Mouse (Mus musculus) retina, postnatal 1 day (tissue): ENCODE results near the gene Vmn2r27.
A peak's percentile ranks its signal among the peaks of the same experiment; 100 is the strongest.

Experiments
- DNase-seq: peaks from one replicate; pipeline ENCODE4 v3.0.0-alpha.2; 2012

Gene Vmn2r27

DNA sequence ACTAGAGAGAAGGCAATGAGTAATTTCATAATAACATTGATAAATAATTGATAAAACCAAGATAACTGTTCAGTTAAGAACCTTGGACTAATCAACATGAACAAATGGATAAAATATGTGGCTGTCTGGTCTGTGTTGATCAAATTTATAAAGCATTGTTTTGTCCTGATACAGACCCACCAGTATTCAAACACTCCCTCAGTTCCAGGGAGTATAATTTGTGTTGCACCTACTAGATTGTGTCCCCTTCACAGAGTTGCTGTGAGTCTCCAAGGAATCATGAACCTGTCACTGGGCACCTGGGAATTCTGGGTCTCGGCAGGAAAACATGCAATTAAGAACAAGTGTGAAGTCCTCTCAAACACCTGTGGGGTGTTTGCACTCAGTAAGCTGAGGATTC is at the start of gene Vmn2r27:
Vmn2r27 (minus strand) TSS at position 101 of the 400 bp plus-strand sequence.
- DNase-seq = no peak

- DNase-seq = no peak
Measured at GRCm38 (mm10) chr6:124278291-124278690, 46.6 kb upstream of the Vmn2r27 start.

DNA sequence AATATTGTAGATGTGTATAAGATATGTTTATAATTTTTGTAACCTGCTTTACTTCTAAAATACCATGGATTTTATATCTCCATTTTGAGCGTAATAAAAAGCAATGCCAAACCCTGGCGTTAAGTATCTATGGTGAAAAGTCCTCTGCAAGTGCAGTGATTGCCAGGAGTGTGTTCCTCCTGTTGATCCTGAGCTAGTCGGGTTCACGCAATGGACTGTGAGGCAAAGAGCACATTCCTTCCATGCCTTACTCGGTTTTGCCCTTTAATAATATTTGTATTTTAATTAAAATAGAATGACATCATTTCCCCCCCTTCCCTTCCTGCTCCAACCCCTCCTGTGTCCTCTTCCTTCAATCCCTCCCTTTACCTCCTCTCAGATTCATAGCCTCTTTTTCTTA is 46.0 kb upstream of the Vmn2r27 start:
- no peak for DNase-seq

- DNase-seq = no peak
Measured at GRCm38 (mm10) chr6:124273231-124273880, 41.7 kb upstream of the Vmn2r27 start.

DNA sequence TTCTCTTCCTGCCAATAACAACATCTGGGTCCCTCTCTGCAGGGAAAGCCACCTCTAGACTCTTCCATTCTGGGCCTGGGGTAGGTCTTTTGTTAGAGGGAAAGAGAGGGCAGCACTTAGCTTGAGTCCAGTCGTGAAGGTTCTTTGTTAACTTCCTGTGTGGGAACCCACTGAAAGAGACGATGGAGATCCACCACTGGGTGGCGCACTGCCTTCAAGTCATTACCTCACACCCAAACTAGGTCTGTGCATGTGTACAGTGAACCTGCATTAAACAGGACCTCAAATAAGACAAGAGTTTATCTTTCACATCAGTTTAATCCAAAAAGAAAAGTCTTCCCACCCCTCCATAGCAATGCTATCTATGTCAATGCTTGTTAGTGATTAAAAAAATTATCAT is 31.0 kb upstream of the Vmn2r27 start:
- DNase-seq = peak; percentile 71

DNA sequence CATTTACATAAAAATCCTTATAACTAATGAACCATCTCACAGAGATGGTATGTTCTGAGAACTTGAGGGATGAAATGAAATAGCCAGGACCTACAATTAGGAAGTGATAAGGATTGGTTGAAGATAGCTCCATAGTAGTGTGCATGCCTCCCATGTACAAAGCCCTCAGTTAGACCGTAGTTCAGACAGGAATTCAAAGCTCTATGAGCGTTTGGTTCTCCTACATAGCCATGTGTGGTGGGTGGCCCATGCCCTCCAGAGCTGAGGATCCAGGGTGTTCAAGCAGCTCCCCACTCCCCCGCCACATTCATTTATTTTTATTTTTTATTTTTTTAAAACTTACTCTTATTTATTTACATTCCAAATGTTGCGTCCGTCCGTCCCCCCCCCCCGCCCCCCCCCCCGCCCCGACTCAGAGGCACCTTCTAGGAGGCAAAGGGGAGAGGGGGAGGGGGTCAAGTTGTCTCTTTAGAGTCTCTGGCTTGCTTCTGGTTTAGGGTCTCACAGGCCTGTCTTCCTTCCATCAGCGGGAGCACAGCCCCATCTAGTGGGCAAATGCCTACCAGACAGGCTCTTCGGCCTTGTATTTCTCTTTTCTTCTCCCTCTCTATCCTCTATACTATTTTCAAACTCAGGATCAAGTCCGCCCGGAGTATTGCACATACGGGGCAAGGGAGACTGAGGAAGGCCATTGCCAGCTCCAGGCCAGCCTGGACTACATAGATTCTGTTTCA is 28.7 kb upstream of the Vmn2r27 start:
- DNase-seq = peak; percentile 84

DNA sequence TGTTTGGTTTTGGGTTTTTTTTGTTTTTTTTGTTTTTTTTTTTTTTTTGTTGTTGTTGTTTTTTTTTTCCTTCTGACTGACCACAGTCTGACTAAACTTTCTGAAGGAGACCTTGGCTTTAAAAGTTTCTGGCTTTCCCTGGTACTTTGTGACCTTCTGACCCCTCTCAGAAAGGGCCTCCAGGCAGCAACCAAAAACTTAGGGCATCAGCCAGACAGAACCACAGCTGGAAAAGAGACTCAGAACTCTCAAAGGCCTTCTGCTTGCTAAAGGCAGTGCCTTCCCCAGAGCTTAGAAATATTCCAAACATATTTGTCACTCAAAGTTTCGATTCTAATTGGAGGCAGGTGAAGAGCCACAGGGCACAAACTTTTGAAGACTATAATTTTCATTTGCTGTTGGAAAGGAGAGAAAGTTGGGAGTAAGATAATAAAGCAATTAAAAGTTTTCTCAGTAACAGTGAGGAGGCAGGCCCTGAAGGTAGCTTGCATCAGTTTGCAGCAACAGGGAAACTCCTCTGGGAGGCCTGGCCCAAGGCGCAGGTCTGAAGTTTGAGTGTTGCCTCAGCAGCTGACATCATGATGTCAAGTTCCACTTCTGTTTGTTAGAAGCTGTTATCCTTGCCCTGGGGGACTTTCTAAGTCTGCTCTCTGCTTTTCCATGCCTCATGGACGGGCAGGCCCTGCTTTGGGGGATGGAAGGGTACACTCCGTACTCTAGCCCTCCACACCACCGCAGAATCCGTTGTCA is 24.2 kb upstream of the Vmn2r27 start:
- DNase-seq = no peak

- no peak for DNase-seq
Measured at GRCm38 (mm10) chr6:124202116-124202515, 29.5 kb downstream of the Vmn2r27 start.

GRCm38 (mm10) chr6:124168499-124169257 is 63.0 kb downstream of the Vmn2r27 start:
- DNase-seq = peak; percentile 2

GRCm38 (mm10) chr6:124166596-124166995 is 65.1 kb downstream of the Vmn2r27 start:
- no peak for DNase-seq

GRCm38 (mm10) chr6:124149808-124150207 is 81.8 kb downstream of the Vmn2r27 start:
- no peak for DNase-seq
